Mouse (Mus musculus) brain, embryonic 14.5 days (tissue): Measurements from ENCODE around the gene Mapk8. TPM values are rescaled to one million over a fixed set of nuclear protein-coding genes. Genes with fewer than 3 reads are reported as not detected.
"Not testable (repeated sequence)": the region's sequence is repeated elsewhere in the genome, so short reads cannot be mapped to it uniquely, and the experiment has no call there.

Source experiments
- DNase-seq: peaks from one replicate; pipeline ENCODE4 v3.0.0-alpha.2; 2011; ENCODE audit warnings: low read depth
- CTCF ChIP-seq: fragments of 200-500 bp; IDR thresholded peaks from 2 replicates; pipeline ENCODE4 v1.5.1; 2012; ENCODE audit warnings: inconsistent platforms, mild to moderate bottlenecking, moderate library complexity, borderline replicate concordance; ENCODE audit not compliant: insufficient read depth, insufficient read length; ENCODE audit errors: extremely low read depth
- POLR2A ChIP-seq: fragments of 200-500 bp; IDR thresholded peaks from 2 replicates; pipeline ENCODE4 v1.6.1; 2012; ENCODE audit warnings: mild to moderate bottlenecking, inconsistent platforms, borderline replicate concordance; ENCODE audit not compliant: poor library complexity, insufficient read depth, insufficient read length, severe bottlenecking; ENCODE audit errors: extremely low read depth
- polyA plus RNA-seq: library from polyadenylated mRNA; depleted of rRNA; stranded (reverse); fragments of >200 nt; gene quantifications from 2 replicates; pipeline ENCODE4 v1.2.3, GENCODE M21; 2012

Gene Mapk8
- polyA plus RNA-seq, 1 experiment: 97.9 TPM

GRCm38 (mm10) chr14:33448276-33448675 lies 1.3 kb upstream of the Mapk8 start:
- DNase-seq: no peak
- TF ChIP-seq POLR2A (no peak), CTCF (no peak)

DNA sequence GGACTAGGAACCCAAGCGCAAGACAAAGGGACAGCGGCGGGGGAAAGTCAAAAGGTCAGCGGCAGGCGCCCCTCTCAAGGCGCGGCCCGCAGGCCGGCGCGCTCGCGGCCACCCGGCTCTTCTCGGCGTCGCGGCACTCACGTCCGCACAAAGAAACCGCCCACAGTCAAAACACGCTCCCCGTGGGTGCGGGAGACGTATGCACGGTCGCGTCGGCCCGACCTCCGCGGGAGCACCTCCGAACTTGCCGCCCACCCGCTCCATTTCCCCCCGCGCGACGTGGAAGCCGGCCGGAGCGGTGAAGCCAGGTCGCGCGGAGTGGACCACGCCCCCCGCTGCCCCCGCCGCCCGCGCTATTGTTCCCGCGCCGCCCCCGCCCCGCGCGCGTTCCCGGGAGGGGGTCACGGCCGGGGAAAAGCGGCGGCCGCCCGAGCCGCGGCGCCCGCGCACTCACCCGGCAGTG lies 366 bp downstream of the Mapk8 start:
- TF ChIP-seq CTCF (no peak), POLR2A (no peak)
- peak; percentile 67 for DNase-seq

GRCm38 (mm10) chr14:33445962-33446361 lies 996 bp downstream of the Mapk8 start:
- DNase-seq: peak; percentile 44
- no peak for TF ChIP-seq CTCF
- no peak for TF ChIP-seq POLR2A

DNA sequence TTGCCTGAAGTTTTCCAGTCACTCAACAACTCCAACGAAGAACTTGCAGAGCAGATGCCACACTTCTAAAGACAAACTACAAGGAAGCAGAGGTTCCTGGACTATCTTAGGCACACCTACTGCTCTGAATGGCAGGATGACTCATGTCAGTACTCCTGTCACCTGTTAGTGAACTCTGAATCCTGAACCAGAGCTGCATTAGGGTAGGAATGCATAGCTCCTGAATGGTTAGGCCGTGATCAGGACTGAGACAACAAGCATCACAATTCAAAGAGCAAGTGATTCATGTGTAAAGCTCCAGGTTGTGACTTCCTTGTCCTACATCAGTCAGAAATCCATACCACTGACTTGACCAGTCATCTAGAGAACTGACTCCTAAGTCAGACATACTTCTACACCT lies 3.2 kb downstream of the Mapk8 start:
- DNase-seq: no peak
- TF ChIP-seq CTCF (no peak), POLR2A (no peak)

DNA sequence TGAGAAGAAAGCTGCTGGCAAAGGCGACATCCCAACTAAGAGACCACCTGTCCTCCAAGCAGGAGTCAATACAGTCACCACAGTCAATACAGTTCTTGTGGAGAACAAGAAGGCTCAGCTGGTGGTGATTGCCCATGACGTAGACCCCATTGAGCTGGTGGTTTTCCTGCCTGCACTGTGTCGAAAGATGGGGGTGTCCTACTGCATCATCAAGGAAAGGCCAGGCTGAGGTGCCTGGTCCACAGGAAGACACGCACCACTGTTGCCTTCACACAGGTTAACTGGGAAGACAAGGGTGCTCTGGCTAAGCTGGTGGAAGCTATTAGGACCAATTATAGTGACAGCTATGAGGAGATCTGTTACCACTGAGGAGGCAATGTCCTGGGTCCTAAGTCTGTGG lies 14.5 kb downstream of the Mapk8 start:
- not testable (repeated sequence) for DNase-seq

- no peak for DNase-seq
- no peak for TF ChIP-seq CTCF
- TF ChIP-seq POLR2A: no peak
These were observed 22.8 kb downstream of the Mapk8 start for GRCm38 (mm10) chr14:33424124-33424523.

GRCm38 (mm10) chr14:33423003-33423402 lies 24.0 kb downstream of the Mapk8 start:
- TF ChIP-seq POLR2A (no peak), CTCF (no peak)
- DNase-seq: no peak

DNA sequence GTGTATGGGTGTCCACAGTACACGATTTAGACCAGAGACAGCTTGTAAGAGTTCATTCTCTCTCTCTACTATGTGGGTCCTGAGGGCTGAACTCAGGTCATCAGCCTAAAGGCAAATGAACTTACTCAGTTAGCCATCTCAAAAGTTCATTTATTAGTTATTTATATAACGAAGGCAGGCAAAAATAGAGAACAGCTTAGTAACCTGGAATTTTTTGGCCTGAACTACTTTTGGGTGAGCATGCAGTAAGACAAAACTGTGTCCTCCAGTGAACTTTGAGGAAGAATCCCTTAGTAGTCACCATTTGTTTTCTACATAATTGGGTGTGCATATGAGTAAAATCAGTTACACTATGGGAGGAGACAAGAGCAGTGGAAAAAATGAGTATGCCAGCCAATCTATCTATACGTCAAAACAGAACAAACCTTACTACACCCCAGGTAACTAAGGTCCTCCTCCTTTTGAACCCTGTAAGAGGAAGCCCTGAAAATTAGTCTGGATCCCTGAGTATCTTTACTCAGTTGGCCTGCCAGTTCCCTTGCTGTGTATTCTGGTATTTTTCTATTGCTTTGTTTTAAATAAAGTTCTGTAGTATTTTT lies 28.5 kb downstream of the Mapk8 start:
- TF ChIP-seq CTCF (no peak), POLR2A (no peak)
- no peak for DNase-seq

DNA sequence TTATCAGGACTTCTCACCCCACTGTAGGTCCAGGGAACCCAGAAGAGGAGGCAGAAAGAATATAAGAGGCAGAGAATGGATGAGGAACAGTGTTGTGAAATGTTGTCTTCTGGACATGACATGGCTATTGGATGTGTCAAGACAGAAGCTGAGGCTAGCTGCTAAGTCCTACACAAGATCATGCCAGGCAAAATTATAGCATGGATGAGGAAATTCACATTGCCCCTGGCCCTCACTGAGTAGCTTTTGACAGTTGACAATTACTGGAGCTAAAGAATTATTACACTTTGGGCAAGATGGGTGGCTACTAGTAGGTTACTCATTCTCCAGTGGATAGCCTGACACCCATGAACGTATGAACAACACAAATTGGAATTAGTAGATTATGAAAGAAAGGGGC lies 31.2 kb downstream of the Mapk8 start:
- no peak for DNase-seq
- TF ChIP-seq CTCF: no peak
- no peak for TF ChIP-seq POLR2A

DNA sequence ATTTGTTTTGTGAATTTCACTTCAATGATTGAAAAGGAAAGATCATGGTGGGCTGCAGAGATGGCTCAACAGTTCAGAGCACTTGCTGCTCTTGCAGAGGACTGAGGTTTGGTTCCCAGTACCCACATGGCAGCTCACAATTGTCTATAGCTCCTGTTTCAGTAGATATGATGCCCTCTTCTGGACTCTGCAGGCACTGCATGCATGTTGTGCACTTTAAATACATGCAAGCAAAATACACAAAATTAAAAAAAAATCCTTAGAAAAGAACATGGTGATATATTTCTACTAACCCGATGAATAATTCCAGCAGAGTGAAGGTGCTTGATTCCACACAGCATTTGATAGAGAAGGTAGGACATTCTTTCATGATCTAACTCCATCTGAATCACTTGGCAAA lies 44.6 kb downstream of the Mapk8 start:
- TF ChIP-seq CTCF (no peak), POLR2A (no peak)
- DNase-seq: no peak

GRCm38 (mm10) chr14:33400019-33400418 lies 46.9 kb downstream of the Mapk8 start:
- TF ChIP-seq POLR2A (no peak), CTCF (no peak)
- DNase-seq: no peak

GRCm38 (mm10) chr14:33398065-33398860 lies 48.7 kb downstream of the Mapk8 start:
- no peak for DNase-seq
- no peak for TF ChIP-seq POLR2A
- TF ChIP-seq CTCF: no peak

DNA sequence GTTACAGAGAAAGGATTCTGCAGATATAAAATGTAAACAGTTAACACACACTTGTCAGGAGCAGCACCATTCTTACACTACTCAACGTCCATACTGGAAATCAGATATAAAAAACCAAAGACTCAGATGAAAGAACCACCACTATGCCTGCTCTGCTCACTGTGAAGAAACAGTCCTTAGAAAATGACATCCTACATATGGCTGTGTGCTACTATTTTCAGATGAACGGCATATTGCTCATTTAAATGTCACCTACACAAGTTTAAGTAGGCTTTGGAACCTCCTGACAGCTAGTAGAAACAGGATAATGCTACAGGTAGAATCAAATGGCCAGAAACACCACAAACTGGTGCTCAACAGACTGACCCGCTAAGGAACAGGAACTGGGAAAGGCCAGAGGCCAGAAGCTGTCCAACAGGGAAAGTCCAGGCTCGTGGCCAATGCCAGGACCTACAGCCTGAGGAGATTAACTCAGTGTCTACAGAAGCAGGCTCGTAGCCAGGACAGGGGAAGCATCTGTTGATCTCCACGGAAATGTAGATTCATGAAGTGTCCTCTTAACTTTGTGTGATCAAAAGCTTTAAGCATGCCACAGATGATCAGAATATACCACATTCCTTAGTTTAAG lies 66.0 kb downstream of the Mapk8 start:
- DNase-seq: no peak
- TF ChIP-seq POLR2A (no peak), CTCF (no peak)
